Mouse (Mus musculus): ENCODE measurements around the gene Gm5538.

The Gm5538 gene

GRCm38 (mm10) chr3:59729490-59729889 is at the start of gene Gm5538:
Gene Gm5538 (plus strand): TSS chr3:59729790.
- DNase-seq (ENCODE audit: extremely low spot score), result no peak

GRCm38 (mm10) chr3:59697391-59697790 is 32.2 kb upstream of the Gm5538 start:
- DNase-seq (ENCODE audit: extremely low spot score), result no peak

- DNase-seq (ENCODE audit: extremely low spot score), result no peak
Observed at GRCm38 (mm10) chr3:59702614-59703110, 26.9 kb upstream of the Gm5538 start.

- no peak for DNase-seq (ENCODE audit: extremely low spot score)
Observed at GRCm38 (mm10) chr3:59739866-59740265, 10.3 kb downstream of the Gm5538 start.

GRCm38 (mm10) chr3:59744181-59744580 is 14.6 kb downstream of the Gm5538 start:
- peak; percentile 14 for DNase-seq (ENCODE audit: extremely low spot score)
